Mouse (Mus musculus): ENCODE results near the gene Map3k12. TPM values are rescaled to one million over a fixed set of nuclear protein-coding genes. Genes with fewer than 3 reads are reported as not detected.
A peak's percentile ranks its signal among the peaks of the same experiment; 100 is the strongest.

The Map3k12 gene
- polyA plus RNA-seq, 1 experiment from 2014 or later, result 10.0 TPM

- H3K27me3 ChIP-seq (ENCODE audit: control insufficient read depth, insufficient read depth, low read length), result no peaks in the 10 kb centered on the region
- H3K9me3 ChIP-seq (replicated peaks; ENCODE audit: control insufficient read depth, low read length), result no peaks in the 10 kb centered on the region
- no peak for ATAC-seq (replicated peaks; ENCODE audit: insufficient number of reproducible peaks, low FRiP score, low TSS enrichment)
- no peak overlapping the region for H3K27ac ChIP-seq (ENCODE audit: low read depth, low read length)
- H3K4me3 ChIP-seq (ENCODE audit: low read depth, low read length), result no peak overlapping the region
- no peak overlapping the region for H3K9ac ChIP-seq (ENCODE audit: low read depth, low read length)
- peaks cover 12% of the 10 kb centered on the region for H3K36me3 ChIP-seq (ENCODE audit: control insufficient read depth, insufficient read depth, low read length)
- H3K4me1 ChIP-seq (ENCODE audit: control insufficient read depth, insufficient read depth, low read length), result no peaks in the 10 kb centered on the region
- H3K4me2 ChIP-seq, result no peak overlapping the region
- WGBS (ENCODE audit: insufficient replicate concordance), result 74% methylated on average over 3 of the region's 3 CpGs
These were observed 11.1 kb upstream of the Map3k12 start for GRCm38 (mm10) chr15:102527936-102528335.

GRCm38 (mm10) chr15:102526111-102527002 is 9.5 kb upstream of the Map3k12 start:
- WGBS (ENCODE audit: insufficient replicate concordance), result 73% methylated on average over 6 of the region's 6 CpGs

GRCm38 (mm10) chr15:102524892-102525485 is 8.1 kb upstream of the Map3k12 start, which contains the start of gene Npff:
TSS of gene Npff (minus strand) at chr15:102524942.
- H3K27me3 ChIP-seq (ENCODE audit: control insufficient read depth, insufficient read depth, low read length), result no peaks in the 10 kb centered on the region
- H3K27ac ChIP-seq (ENCODE audit: low read depth, low read length), result no peak within 1 kb of the TSS
- H3K4me2 ChIP-seq, result no peak within 1 kb of the TSS
- peaks cover 14% of the 10 kb centered on the region; the same call in 1 of the 2 replicates for H3K36me3 ChIP-seq (ENCODE audit: control insufficient read depth, insufficient read depth, low read length)
- ATAC-seq (replicated peaks; ENCODE audit: insufficient number of reproducible peaks, low FRiP score, low TSS enrichment), result no peak
- H3K9ac ChIP-seq (ENCODE audit: low read depth, low read length), result no peak within 1 kb of the TSS
- no peaks in the 10 kb centered on the region for H3K9me3 ChIP-seq (replicated peaks; ENCODE audit: control insufficient read depth, low read length)
- H3K4me3 ChIP-seq (ENCODE audit: low read depth, low read length), result no peak within 1 kb of the TSS
- H3K4me1 ChIP-seq (ENCODE audit: control insufficient read depth, insufficient read depth, low read length), result peaks cover 9% of the 10 kb centered on the region
- 8% methylated on average over 3 of the region's 3 CpGs for WGBS (ENCODE audit: insufficient replicate concordance)

More at GRCm38 (mm10) chr15:102526111-102527002, 9.5 kb upstream of the Map3k12 start:
- no peak overlapping the region for H3K4me2 ChIP-seq
- no peak for ATAC-seq (replicated peaks; ENCODE audit: insufficient number of reproducible peaks, low FRiP score, low TSS enrichment)
- H3K9ac ChIP-seq (ENCODE audit: low read depth, low read length), result no peak overlapping the region
- H3K27ac ChIP-seq (ENCODE audit: low read depth, low read length), result no peak overlapping the region; the same call in 1 of the 2 replicates
- H3K9me3 ChIP-seq (replicated peaks; ENCODE audit: control insufficient read depth, low read length), result no peaks in the 10 kb centered on the region
- no peaks in the 10 kb centered on the region for H3K27me3 ChIP-seq (ENCODE audit: control insufficient read depth, insufficient read depth, low read length)
- H3K4me3 ChIP-seq (ENCODE audit: low read depth, low read length), result no peak overlapping the region
- peaks cover 11% of the 10 kb centered on the region; the same call in 1 of the 2 replicates for H3K36me3 ChIP-seq (ENCODE audit: control insufficient read depth, insufficient read depth, low read length)
- H3K4me1 ChIP-seq (ENCODE audit: control insufficient read depth, insufficient read depth, low read length), result no peaks in the 10 kb centered on the region

- 88% methylated on average over 4 of the region's 4 CpGs for WGBS (ENCODE audit: insufficient replicate concordance)
- Histone ChIP-seq H3K27ac (ENCODE audit: low read depth, low read length) (no peak overlapping the region), H3K4me1 (ENCODE audit: control insufficient read depth, insufficient read depth, low read length) (peaks cover 17% of the 10 kb centered on the region), H3K27me3 (ENCODE audit: control insufficient read depth, insufficient read depth, low read length) (no peaks in the 10 kb centered on the region), H3K36me3 (ENCODE audit: control insufficient read depth, insufficient read depth, low read length) (peaks cover 5% of the 10 kb centered on the region; the same call in 1 of the 2 replicates), H3K4me2 (no peak overlapping the region), H3K4me3 (ENCODE audit: low read depth, low read length) (no peak overlapping the region), H3K9me3 (replicated peaks; ENCODE audit: control insufficient read depth, low read length) (no peaks in the 10 kb centered on the region), H3K9ac (ENCODE audit: low read depth, low read length) (no peak overlapping the region)
- no peak for ATAC-seq (replicated peaks; ENCODE audit: insufficient number of reproducible peaks, low FRiP score, low TSS enrichment)
These were observed 4.6 kb upstream of the Map3k12 start for GRCm38 (mm10) chr15:102521480-102521879.

- peaks cover 25% of the 10 kb centered on the region for H3K4me1 ChIP-seq (ENCODE audit: control insufficient read depth, insufficient read depth, low read length)
- H3K4me2 ChIP-seq, result 0 out of 2 replicates have a peak overlapping the region, but pooled peaks have one; percentile 18
- H3K9me3 ChIP-seq (replicated peaks; ENCODE audit: control insufficient read depth, low read length), result no peaks in the 10 kb centered on the region
- no peaks in the 10 kb centered on the region for H3K27me3 ChIP-seq (ENCODE audit: control insufficient read depth, insufficient read depth, low read length)
- H3K9ac ChIP-seq (ENCODE audit: low read depth, low read length), result peak overlapping the region; percentile 50; the same call in 1 of the 2 replicates
- no peak for ATAC-seq (replicated peaks; ENCODE audit: insufficient number of reproducible peaks, low FRiP score, low TSS enrichment)
- WGBS (ENCODE audit: insufficient replicate concordance), result 55% methylated on average over 4 of the region's 4 CpGs
- H3K4me3 ChIP-seq (ENCODE audit: low read depth, low read length), result no peak overlapping the region
- 0 out of 2 replicates have a peak overlapping the region, but pooled peaks have one; percentile 29 for H3K27ac ChIP-seq (ENCODE audit: low read depth, low read length)
- peaks cover 5% of the 10 kb centered on the region; the same call in 1 of the 2 replicates for H3K36me3 ChIP-seq (ENCODE audit: control insufficient read depth, insufficient read depth, low read length)
These were observed 3.6 kb upstream of the Map3k12 start for GRCm38 (mm10) chr15:102520416-102520815.

- peak overlapping the region; percentile 80 for H3K4me2 ChIP-seq
- peak overlapping the region; percentile 65 for H3K4me3 ChIP-seq (ENCODE audit: low read depth, low read length)
- WGBS (ENCODE audit: insufficient replicate concordance), result 50% methylated on average over 17 of the region's 17 CpGs
- ATAC-seq (replicated peaks; ENCODE audit: insufficient number of reproducible peaks, low FRiP score, low TSS enrichment), result no peak
- peak overlapping the region; percentile 94 for H3K9ac ChIP-seq (ENCODE audit: low read depth, low read length)
- H3K4me1 ChIP-seq (ENCODE audit: control insufficient read depth, insufficient read depth, low read length), result peaks cover 25% of the 10 kb centered on the region
- no peaks in the 10 kb centered on the region for H3K9me3 ChIP-seq (replicated peaks; ENCODE audit: control insufficient read depth, low read length)
- peak overlapping the region; percentile 96; the same call in 1 of the 2 replicates for H3K27ac ChIP-seq (ENCODE audit: low read depth, low read length)
- peaks cover 5% of the 10 kb centered on the region; the same call in 1 of the 2 replicates for H3K36me3 ChIP-seq (ENCODE audit: control insufficient read depth, insufficient read depth, low read length)
- no peaks in the 10 kb centered on the region for H3K27me3 ChIP-seq (ENCODE audit: control insufficient read depth, insufficient read depth, low read length)
These were observed 2.6 kb upstream of the Map3k12 start for GRCm38 (mm10) chr15:102519211-102520141.

GRCm38 (mm10) chr15:102518859-102519201 is 2.0 kb upstream of the Map3k12 start:
- H3K4me3 ChIP-seq (ENCODE audit: low read depth, low read length), result peak overlapping the region; percentile 65
- no peak for ATAC-seq (replicated peaks; ENCODE audit: insufficient number of reproducible peaks, low FRiP score, low TSS enrichment)
- 16% methylated on average over 9 of the region's 9 CpGs for WGBS (ENCODE audit: insufficient replicate concordance)

More at GRCm38 (mm10) chr15:102518859-102519201, 2.0 kb upstream of the Map3k12 start:
- peak overlapping the region; percentile 94 for H3K9ac ChIP-seq (ENCODE audit: low read depth, low read length)
- peak overlapping the region; percentile 96 for H3K27ac ChIP-seq (ENCODE audit: low read depth, low read length)
- H3K36me3 ChIP-seq (ENCODE audit: control insufficient read depth, insufficient read depth, low read length), result peaks cover 5% of the 10 kb centered on the region; the same call in 1 of the 2 replicates
- H3K9me3 ChIP-seq (replicated peaks; ENCODE audit: control insufficient read depth, low read length), result no peaks in the 10 kb centered on the region
- H3K4me2 ChIP-seq, result peak overlapping the region; percentile 80
- H3K27me3 ChIP-seq (ENCODE audit: control insufficient read depth, insufficient read depth, low read length), result no peaks in the 10 kb centered on the region
- peaks cover 25% of the 10 kb centered on the region for H3K4me1 ChIP-seq (ENCODE audit: control insufficient read depth, insufficient read depth, low read length)
